Comparison of ENCODE assay signal across 8 mouse cellular contexts in genomic region chr19:21653172-21653981, GRCm38 (mm10). TPM values are rescaled to one million over a fixed set of nuclear protein-coding genes. Genes with fewer than 3 reads are reported as not detected.
A peak's percentile ranks its signal among the peaks of the same experiment; 100 is the strongest.
DNase-seq lines count a peak whose midpoint lies in the region; ATAC-seq and TF ChIP-seq lines count a peak whose summit lies in the region.

Abhd17b (plus strand) TSS chr19:21653185.

- TF ChIP-seq EP300 in MEL (IDR thresholded peaks at IDR 0.05; ENCODE audit: low read depth in 1 of 2, low read length in 2 of 2), result no peak

- peak within 1 kb of the TSS; percentile 84 for H3K27ac ChIP-seq in MEL (ENCODE audit: control insufficient read depth, low read depth, low read length)
- peak within 1 kb of the TSS; percentile 98 for H3K27ac ChIP-seq in lung, embryonic 16.5 days (ENCODE audit: low read length)
- peak within 1 kb of the TSS; percentile 84 for H3K27ac ChIP-seq in olfactory bulb, adult 2 months (ENCODE audit: insufficient read depth, low read depth, low read length)

- peak in 1 of 2 experiments; percentile 35; a peak in 1 of 4 replicates for TF ChIP-seq POLR2A in MEL (IDR thresholded peaks at IDR 0.05; ENCODE audit: control insufficient read depth in 1 of 2, insufficient read depth in 1 of 2, low read depth in 1 of 2, low read length in 2 of 2, poor library complexity in 1 of 2)
- peak; percentile 29 for TF ChIP-seq POLR2A in olfactory bulb, adult 2 months (IDR thresholded peaks at IDR 0.05; ENCODE audit: insufficient read depth, low read depth, low read length)

- H3K9me3 ChIP-seq in MEL (replicated peaks; ENCODE audit: insufficient read depth, low read length), result no peaks in the 10 kb centered on the region
- H3K9me3 ChIP-seq in lung, embryonic 16.5 days (ENCODE audit: control insufficient read depth, low read length), result no peaks in the 10 kb centered on the region

- H3K36me3 ChIP-seq in MEL (ENCODE audit: control insufficient read depth in 1 of 2, insufficient read depth in 2 of 2, low read length in 2 of 2), result peaks cover 0 to 25% of the 10 kb centered on the region in 2 experiments; a peak in 2 of 4 replicates
- H3K36me3 ChIP-seq in lung, embryonic 16.5 days (ENCODE audit: control insufficient read depth, insufficient read depth, low read length), result no peaks in the 10 kb centered on the region

- H3K27me3 ChIP-seq in MEL (ENCODE audit: control insufficient read depth in 1 of 2, insufficient read depth in 2 of 2, low read length in 2 of 2), result no peaks in the 10 kb centered on the region
- H3K27me3 ChIP-seq in lung, embryonic 16.5 days (ENCODE audit: control insufficient read depth, insufficient read depth, low read depth, low read length), result no peaks in the 10 kb centered on the region

- H3K79me2 ChIP-seq in MEL (ENCODE audit: control insufficient read depth, insufficient read depth, low read length, poor library complexity), result peaks cover 53% of the 10 kb centered on the region

- WGBS in lung, embryonic 16.5 days, result under 1% methylated on average over 49 of the region's 105 CpGs
- under 1% methylated on average over 86 of the region's 105 CpGs for WGBS in olfactory bulb, adult 2 months

- peaks cover 3 to 6% of the 10 kb centered on the region in 2 experiments; a peak in 3 of 4 replicates for H3K4me1 ChIP-seq in MEL (ENCODE audit: control insufficient read depth in 1 of 2, insufficient read depth in 2 of 2, low read length in 2 of 2)
- peaks cover 24% of the 10 kb centered on the region for H3K4me1 ChIP-seq in lung, embryonic 16.5 days (replicated peaks; ENCODE audit: control insufficient read depth, insufficient read depth, low read length)
- H3K4me1 ChIP-seq in olfactory bulb, adult 2 months (ENCODE audit: control insufficient read depth, insufficient read depth, low read length), result peaks cover 2% of the 10 kb centered on the region; the same call in 1 of the 2 replicates

- peak; percentile 54 for DNase-seq in MEL (ENCODE audit: low read depth, low spot score)
- peak; percentile 67 for DNase-seq in cerebellum, adult 11-12 months
- peak; percentile 40 for DNase-seq in forelimb bud, embryonic 11.5 days (ENCODE audit: low read depth, low spot score)
- peak; percentile 69 for DNase-seq in heart, postnatal 4 days
- DNase-seq in layer of hippocampus, adult 8-10 months (ENCODE audit: low spot score in 2 of 2), result peak in 1 of 2 experiments; percentile 29
- peak; percentile 61 for DNase-seq in urinary bladder, adult 2 months (ENCODE audit: low spot score)

- peak in 1 of 3 experiments; percentile 40; a peak in 2 of 6 replicates for TF ChIP-seq CTCF in MEL (IDR thresholded peaks at IDR 0.05 in 2 of 3, conservative IDR thresholded peaks at IDR 0.05 in 1 of 3; ENCODE audit: control insufficient read depth in 1 of 3, insufficient read depth in 1 of 3, low read depth in 2 of 3, low read length in 3 of 3, poor library complexity in 1 of 3, severe bottlenecking in 1 of 3)
- TF ChIP-seq CTCF in olfactory bulb, adult 2 months (IDR thresholded peaks at IDR 0.05; ENCODE audit: insufficient read depth, low read depth, low read length), result peak; percentile 50

- H3K4me3 ChIP-seq in MEL (ENCODE audit: control insufficient read depth in 1 of 2, insufficient read depth in 1 of 2, low read depth in 2 of 2, low read length in 2 of 2), result peak within 1 kb of the TSS; percentile 92 to 98
- peak within 1 kb of the TSS; percentile 97 for H3K4me3 ChIP-seq in lung, embryonic 16.5 days (ENCODE audit: low read length)
- H3K4me3 ChIP-seq in olfactory bulb, adult 2 months (ENCODE audit: insufficient read depth, low read depth, low read length), result peak within 1 kb of the TSS; percentile 77

- peak; percentile 43 for ATAC-seq in lung, embryonic 16.5 days (ENCODE audit: low read depth)

- H3K9ac ChIP-seq in MEL (ENCODE audit: control insufficient read depth, low read depth, low read length, poor library complexity, severe bottlenecking), result peak within 1 kb of the TSS; percentile 92
- H3K9ac ChIP-seq in lung, embryonic 16.5 days (ENCODE audit: low read length), result peak within 1 kb of the TSS; percentile 93

- H3K4me2 ChIP-seq in lung, embryonic 16.5 days (ENCODE audit: low read depth, low read length), result peak within 1 kb of the TSS; percentile 84

- TF ChIP-seq RAD21 in MEL (IDR thresholded peaks at IDR 0.05; ENCODE audit: low read depth, low read length), result no peak

TF ChIP-seq in MEL, 35 proteins besides CTCF, POLR2A, EP300 and RAD21:
- TF ChIP-seq SIN3A (IDR thresholded peaks at IDR 0.05; ENCODE audit: low read length) (peak; percentile 34; the same call in 1 of the 2 replicates), POLR2AphosphoS5 (IDR thresholded peaks at IDR 0.05; ENCODE audit: borderline replicate concordance, low read depth, low read length) (no peak)

RNA-seq across cellular contexts. Expression of gene Abhd17b, which starts in this region (rescaled TPM):
- 15.8 and 17.9 TPM in 2 replicates for total RNA-seq in MEL (2012; rRNA removed)
- 100 to 1,000 TPM in 1 of 2 experiments, 10 to 100 TPM in 1; 16.1 to 173 TPM for polyA plus RNA-seq in MEL (2012; ENCODE audit: insufficient read depth in 1 of 2, insufficient read length in 2 of 2, low read depth in 1 of 2, low replicate concordance in 2 of 2, missing spikeins in 1 of 2)
- 10 to 100 TPM; 24.3 to 24.6 TPM for total RNA-seq in heart, postnatal 4 days (2021)
- 10 to 100 TPM; 37.0 to 40.7 (median 37.7) TPM for total RNA-seq in layer of hippocampus, adult 8-10 months (2022)
- 29.2 and 36.1 TPM in 2 replicates for polyA plus RNA-seq in lung, embryonic 16.5 days (2015; fragmentation: Nextera tagmentation; extraction: Ambion mirVana)
- polyA plus RNA-seq in olfactory bulb, adult 2 months (2012; ENCODE audit: insufficient read depth, insufficient read length, low replicate concordance, missing spikeins), result not detected in 2 replicates
- 15.9 and 18.0 TPM in 2 replicates for polyA plus RNA-seq in urinary bladder, adult 2 months (2012; rRNA removed)

Comparison
In these comparisons a context has a peak if more than half of its experiments do, and no peak if none do; other contexts are left out.
1. RNA of gene Abhd17b (polyA plus RNA-seq): 16.1 to 173 TPM in MEL, 29.2 to 36.1 TPM in lung, embryonic 16.5 days and 15.9 to 18.0 TPM in urinary bladder, adult 2 months; not detected in olfactory bulb, adult 2 months; every median in the first group is over 10 times any median in the second.
2. Peak in every context shown above with its lines, with median percentiles within 50 percentile points of each other: H3K27ac ChIP-seq and H3K4me3 ChIP-seq.